Mouse (Mus musculus) cerebellum, adult 2 months (tissue): ENCODE measurements around the gene Exoc3l2.

Source experiments
- CTCF ChIP-seq: fragments of 200-500 bp; IDR thresholded peaks from 2 replicates; pipeline ENCODE4 v1.5.1; 2011; ENCODE audit warnings: low read depth, mild to moderate bottlenecking, control low read depth, low read length, moderate library complexity, borderline replicate concordance; ENCODE audit not compliant: insufficient read depth
- POLR2A ChIP-seq: fragments of 200-500 bp; IDR thresholded peaks from 2 replicates; pipeline ENCODE4 v1.6.1; 2011; ENCODE audit warnings: low read length, control low read depth, borderline replicate concordance; ENCODE audit not compliant: insufficient read depth

- no peak for TF ChIP-seq POLR2A
- TF ChIP-seq CTCF, result no peak
These were observed 67.9 kb downstream of the Exoc3l2 start for GRCm38 (mm10) chr7:19531077-19531476.
